Mouse (Mus musculus) embryonic facial prominence, embryonic 12.5 days (tissue): ENCODE results near the gene Slc45a2. TPM values are rescaled to one million over a fixed set of nuclear protein-coding genes. Genes with fewer than 3 reads are reported as not detected.

Experiments used
- ATAC-seq: fragments of 200-750 bp; cut with Nextera tagmentation; 2 replicates; pipeline ENCODE4 v1.8.0; 2017; ENCODE audit not compliant: insufficient number of reproducible peaks, insufficient read depth, low FRiP score, low TSS enrichment
- H3K27ac ChIP-seq: fragments of 300-500 bp; sonication (generic); 2 replicates; pipeline ENCODE4 v1.5.1; 2016; ENCODE audit warnings: mild to moderate bottlenecking
- H3K27me3 ChIP-seq: fragments of 300-500 bp; sonication (generic); 2 replicates; pipeline ENCODE4 v1.6.1; 2016; ENCODE audit warnings: mild to moderate bottlenecking, moderate library complexity
- H3K36me3 ChIP-seq: fragments of 300-500 bp; sonication (generic); 2 replicates; pipeline ENCODE4 v1.6.1; 2016; ENCODE audit warnings: mild to moderate bottlenecking
- H3K4me1 ChIP-seq: fragments of 300-500 bp; sonication (generic); 2 replicates; pipeline ENCODE4 v1.6.1; 2016
- H3K4me2 ChIP-seq: fragments of 300-500 bp; sonication (generic); replicated peaks from 2 replicates; pipeline ENCODE4 v1.6.1; 2016; ENCODE audit warnings: mild to moderate bottlenecking, moderate library complexity
- H3K4me3 ChIP-seq: fragments of 300-500 bp; sonication (generic); 2 replicates; pipeline ENCODE4 v1.5.1; 2016; ENCODE audit warnings: mild to moderate bottlenecking
- H3K9ac ChIP-seq: fragments of 300-500 bp; sonication (generic); 2 replicates; pipeline ENCODE4 v1.6.1; 2016; ENCODE audit warnings: mild to moderate bottlenecking, moderate library complexity
- H3K9me3 ChIP-seq: fragments of 300-500 bp; sonication (generic); 2 replicates; pipeline ENCODE4 v1.6.1; 2016; ENCODE audit warnings: mild to moderate bottlenecking, moderate library complexity
- WGBS: fragments of 180-500 bp; shearing (Covaris S2); methylation state at CpG from one replicate; pipeline ENCODE4 v1.1.7; 2016; 5-methylcytosine and 5-hydroxymethylcytosine counted together
- polyA plus RNA-seq: library from polyadenylated mRNA; unstranded; fragments of >200 nt; fragmentation: Nextera tagmentation; extraction: Ambion mirVana; gene quantifications from 2 replicates; pipeline ENCODE4 v1.2.1, GENCODE M21; 2016

The Slc45a2 gene
- 0.74 and 1.3 TPM in 2 replicates for polyA plus RNA-seq

- no peak within 1 kb of the TSS for H3K9ac ChIP-seq
- no peak within 1 kb of the TSS for H3K4me3 ChIP-seq
- H3K4me2 ChIP-seq, result no peak within 1 kb of the TSS
- WGBS, result 55% methylated on average over 7 of the region's 7 CpGs
- H3K9me3 ChIP-seq, result no peaks in the 10 kb centered on the region
- no peaks in the 10 kb centered on the region for H3K4me1 ChIP-seq
- no peaks in the 10 kb centered on the region for H3K27me3 ChIP-seq
- 0 out of 2 replicates have a peak, but pooled peaks cover 4% of the 10 kb centered on the region for H3K36me3 ChIP-seq
- H3K27ac ChIP-seq, result no peak within 1 kb of the TSS
- ATAC-seq, result no peak
Measured at GRCm38 (mm10) chr15:11000421-11000820, at the start of gene Slc45a2. TSS of gene Slc45a2 (plus strand) at chr15:11000721.

DNA sequence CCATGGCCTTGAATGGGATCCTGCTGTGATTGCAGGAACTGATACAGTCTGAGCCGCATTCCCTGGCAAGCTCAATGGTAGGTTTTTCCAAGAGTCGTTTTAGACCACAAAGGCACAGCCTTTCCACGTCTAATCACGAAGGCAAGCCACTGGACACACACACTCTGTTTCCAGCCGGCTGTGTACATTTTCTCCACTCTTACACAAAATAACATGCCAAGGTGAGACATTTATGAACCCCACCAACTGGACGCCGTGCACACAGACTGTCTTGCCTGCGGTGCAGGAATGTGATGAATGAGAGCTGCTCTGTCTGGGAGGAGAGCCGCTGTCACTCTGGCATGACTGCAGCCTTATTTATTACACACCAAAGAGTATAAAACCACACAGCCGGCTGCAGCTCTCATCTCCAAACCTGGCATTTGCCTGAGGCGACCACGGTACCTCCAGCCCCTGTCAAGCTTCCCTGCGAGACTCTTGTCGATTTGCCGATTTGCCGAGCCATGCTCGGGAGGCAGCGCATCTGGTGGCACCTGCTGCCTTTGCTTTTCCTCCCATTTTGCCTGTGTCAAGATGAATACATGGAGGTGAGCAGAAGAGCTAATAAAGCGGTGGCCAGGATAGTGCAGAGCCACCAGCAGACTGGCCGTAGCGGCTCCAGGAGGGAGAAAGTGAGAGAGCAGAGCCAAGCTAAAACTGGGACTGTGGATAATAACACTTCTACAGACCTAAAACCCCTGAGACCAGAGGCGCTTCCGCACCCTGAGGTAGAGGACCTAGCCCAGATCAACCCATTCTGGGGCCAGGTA, 48.4 kb upstream of the Slc45a2 start, which contains the start of gene C1qtnf3:
Gene C1qtnf3 (plus strand): TSS at position 382 of the 809 bp plus-strand sequence.
- no peak for ATAC-seq
- Histone ChIP-seq H3K36me3 (no peaks in the 10 kb centered on the region), H3K27me3 (no peaks in the 10 kb centered on the region), H3K4me2 (no peak within 1 kb of the TSS), H3K9ac (no peak within 1 kb of the TSS), H3K27ac (no peak within 1 kb of the TSS), H3K9me3 (no peaks in the 10 kb centered on the region), H3K4me3 (no peak within 1 kb of the TSS), H3K4me1 (no peaks in the 10 kb centered on the region)
- WGBS, result 75% methylated on average over 23 of the region's 23 CpGs

DNA sequence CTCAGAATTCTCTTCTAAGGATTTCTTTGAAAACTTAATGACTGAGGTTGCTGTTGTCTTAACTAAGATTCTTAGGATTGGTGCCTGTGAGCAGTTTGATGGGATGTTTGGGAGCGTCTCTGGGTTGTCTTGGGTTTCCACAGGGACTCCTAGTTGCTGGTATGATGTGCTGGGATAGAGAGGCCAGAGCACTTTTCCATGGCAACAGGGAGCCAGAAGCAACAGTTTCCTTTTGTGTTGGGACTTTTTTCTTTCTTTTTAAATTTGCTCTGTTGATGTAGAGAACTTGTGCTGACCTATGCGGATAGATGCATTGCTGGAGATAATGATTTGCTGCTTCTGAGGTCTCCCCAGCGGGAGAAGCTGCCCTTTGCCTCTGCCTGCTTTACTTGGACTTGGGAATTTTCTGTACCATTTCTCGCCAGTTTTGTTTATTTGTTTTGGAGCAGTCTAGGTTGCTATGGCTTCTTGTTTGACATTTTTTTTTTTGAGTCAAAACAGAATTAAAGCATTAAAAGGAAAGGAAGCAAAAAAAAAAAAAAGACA, 47.7 kb upstream of the Slc45a2 start:
- no peak for ATAC-seq
- no peak overlapping the region for H3K27ac ChIP-seq

DNA sequence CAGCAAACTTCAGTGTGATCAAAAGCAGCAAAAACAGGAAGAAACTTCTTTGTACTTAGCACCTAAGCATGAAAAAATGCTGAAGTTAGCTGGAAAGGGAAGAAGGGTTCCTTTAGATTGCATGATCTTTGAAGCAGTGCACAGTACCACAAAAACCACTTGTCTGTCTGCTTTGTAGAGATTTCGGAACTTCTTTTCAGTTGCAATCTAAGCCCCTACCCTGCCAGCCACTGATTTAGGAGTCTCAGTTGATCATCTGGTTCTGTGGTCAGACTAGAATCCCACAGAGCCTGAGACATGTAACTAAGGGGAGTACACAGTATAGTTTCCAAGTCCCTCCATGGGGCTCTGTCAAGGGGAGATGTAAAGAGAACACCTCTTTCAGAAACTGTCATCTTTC, 47.1 kb upstream of the Slc45a2 start:
- no peaks in the 10 kb centered on the region for H3K27me3 ChIP-seq
- no peak overlapping the region for H3K4me2 ChIP-seq
- H3K27ac ChIP-seq, result no peak overlapping the region
- ATAC-seq, result no peak
- H3K9ac ChIP-seq, result no peak overlapping the region
- H3K4me1 ChIP-seq, result no peaks in the 10 kb centered on the region
- no peaks in the 10 kb centered on the region for H3K36me3 ChIP-seq
- 61% methylated on average over 1 of the region's 1 CpGs for WGBS
- no peak overlapping the region for H3K4me3 ChIP-seq
- no peaks in the 10 kb centered on the region for H3K9me3 ChIP-seq

More for the DNA sequence above, 47.7 kb upstream of the Slc45a2 start:
- Histone ChIP-seq H3K9me3 (no peaks in the 10 kb centered on the region), H3K4me2 (no peak overlapping the region), H3K4me3 (no peak overlapping the region), H3K36me3 (no peaks in the 10 kb centered on the region), H3K4me1 (no peaks in the 10 kb centered on the region), H3K27me3 (no peaks in the 10 kb centered on the region), H3K9ac (no peak overlapping the region)
- 68% methylated on average over 4 of the region's 4 CpGs for WGBS

- Histone ChIP-seq H3K27me3 (no peaks in the 10 kb centered on the region), H3K4me3 (no peak overlapping the region), H3K36me3 (no peaks in the 10 kb centered on the region), H3K9ac (no peak overlapping the region), H3K4me1 (no peaks in the 10 kb centered on the region), H3K9me3 (no peaks in the 10 kb centered on the region), H3K4me2 (no peak overlapping the region), H3K27ac (no peak overlapping the region)
- no peak for ATAC-seq
- 76% methylated on average over 6 of the region's 6 CpGs for WGBS
Measured at GRCm38 (mm10) chr15:10954381-10955016, 46.0 kb upstream of the Slc45a2 start.

GRCm38 (mm10) chr15:10955156-10955555, 45.4 kb upstream of the Slc45a2 start:
- H3K4me2 ChIP-seq, result no peak overlapping the region
- no peaks in the 10 kb centered on the region for H3K9me3 ChIP-seq
- 64% methylated on average over 5 of the region's 5 CpGs for WGBS
- H3K9ac ChIP-seq, result no peak overlapping the region
- no peaks in the 10 kb centered on the region for H3K27me3 ChIP-seq
- H3K36me3 ChIP-seq, result no peaks in the 10 kb centered on the region
- H3K27ac ChIP-seq, result no peak overlapping the region
- ATAC-seq, result no peak
- H3K4me3 ChIP-seq, result no peak overlapping the region
- H3K4me1 ChIP-seq, result no peaks in the 10 kb centered on the region

DNA sequence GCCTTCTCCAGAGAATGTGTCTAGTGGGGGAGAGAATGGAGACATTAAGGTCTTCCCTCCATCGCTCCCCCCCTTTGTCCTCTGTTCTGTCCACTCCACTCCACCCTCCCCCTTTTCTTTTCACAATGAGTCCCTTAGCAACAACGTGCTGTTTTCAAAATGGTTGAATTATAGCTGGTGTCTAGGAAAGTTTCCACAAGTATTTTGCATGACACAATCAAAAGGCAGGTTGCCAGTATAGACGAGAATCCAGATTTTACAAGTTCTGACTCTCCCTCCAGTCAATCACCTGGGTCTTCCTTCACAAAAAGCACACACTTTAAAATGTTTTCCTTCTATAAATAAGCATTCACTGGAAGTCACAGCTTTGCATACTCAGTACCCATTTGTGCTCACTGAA, 43.8 kb upstream of the Slc45a2 start:
- no peak overlapping the region for H3K4me2 ChIP-seq
- H3K9me3 ChIP-seq, result no peaks in the 10 kb centered on the region
- H3K4me3 ChIP-seq, result no peak overlapping the region
- H3K4me1 ChIP-seq, result no peaks in the 10 kb centered on the region
- ATAC-seq, result no peak
- no peak overlapping the region for H3K27ac ChIP-seq
- H3K36me3 ChIP-seq, result no peaks in the 10 kb centered on the region
- H3K9ac ChIP-seq, result no peak overlapping the region
- H3K27me3 ChIP-seq, result no peaks in the 10 kb centered on the region
- WGBS, result 63% methylated on average over 3 of the region's 3 CpGs

DNA sequence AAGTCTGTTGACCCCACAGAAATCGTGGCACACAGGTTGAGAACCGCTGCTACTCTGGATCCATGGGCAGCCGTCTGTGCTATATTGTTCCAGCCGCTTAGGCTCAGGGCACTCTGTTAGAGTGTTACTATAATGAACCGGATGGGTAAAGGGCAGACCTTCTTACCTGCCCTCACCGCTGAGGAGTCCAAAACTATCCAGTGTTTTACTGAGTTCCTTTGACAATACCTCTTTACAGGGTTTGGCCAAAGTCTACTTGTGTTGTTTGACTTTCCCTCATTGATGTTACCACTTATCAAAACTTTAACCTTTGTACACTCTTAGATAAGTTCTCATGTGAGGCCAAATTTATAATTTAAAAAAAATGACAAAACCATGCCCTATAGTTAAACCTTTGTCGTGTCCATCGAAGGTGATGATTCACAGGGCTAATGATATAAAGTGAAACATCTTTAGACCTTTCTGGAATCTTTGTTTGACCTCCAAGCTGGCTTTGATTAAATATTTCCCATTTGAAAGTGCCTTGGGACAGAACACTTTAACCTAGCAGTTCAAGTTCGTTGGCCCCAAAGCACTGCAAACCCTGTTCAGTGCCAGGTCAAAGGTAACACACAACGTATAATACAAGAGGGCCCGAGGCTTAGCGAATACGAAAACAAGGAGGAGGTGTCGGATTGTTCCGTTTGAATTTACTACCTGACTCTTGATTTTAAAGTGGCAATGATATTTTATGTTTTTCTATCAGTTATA, 41.1 kb upstream of the Slc45a2 start:
- Histone ChIP-seq H3K27me3 (no peaks in the 10 kb centered on the region), H3K9ac (no peak overlapping the region), H3K4me1 (no peaks in the 10 kb centered on the region), H3K9me3 (no peaks in the 10 kb centered on the region), H3K27ac (no peak overlapping the region), H3K36me3 (no peaks in the 10 kb centered on the region), H3K4me3 (no peak overlapping the region), H3K4me2 (no peak overlapping the region)
- 78% methylated on average over 15 of the region's 15 CpGs for WGBS
- no peak for ATAC-seq

- Histone ChIP-seq H3K27me3 (no peaks in the 10 kb centered on the region), H3K36me3 (no peaks in the 10 kb centered on the region), H3K4me2 (no peak overlapping the region), H3K27ac (no peak overlapping the region), H3K9ac (no peak overlapping the region), H3K4me1 (no peaks in the 10 kb centered on the region), H3K9me3 (no peaks in the 10 kb centered on the region), H3K4me3 (no peak overlapping the region)
- 90% methylated on average over 5 of the region's 5 CpGs for WGBS
- no peak for ATAC-seq
Measured at GRCm38 (mm10) chr15:10960267-10960666, 40.3 kb upstream of the Slc45a2 start.

- no peaks in the 10 kb centered on the region for H3K4me1 ChIP-seq
- WGBS, result 85% methylated on average over 2 of the region's 2 CpGs
- H3K9me3 ChIP-seq, result no peaks in the 10 kb centered on the region
- no peaks in the 10 kb centered on the region for H3K27me3 ChIP-seq
- H3K27ac ChIP-seq, result no peak overlapping the region
- ATAC-seq, result no peak
- H3K9ac ChIP-seq, result no peak overlapping the region
- no peaks in the 10 kb centered on the region for H3K36me3 ChIP-seq
- H3K4me2 ChIP-seq, result no peak overlapping the region
- no peak overlapping the region for H3K4me3 ChIP-seq
Measured at GRCm38 (mm10) chr15:10962601-10963000, 37.9 kb upstream of the Slc45a2 start.

- no peak for ATAC-seq
- Histone ChIP-seq H3K4me2 (no peak overlapping the region), H3K9ac (no peak overlapping the region), H3K4me3 (no peak overlapping the region), H3K36me3 (no peaks in the 10 kb centered on the region), H3K27ac (no peak overlapping the region), H3K9me3 (no peaks in the 10 kb centered on the region), H3K27me3 (no peaks in the 10 kb centered on the region), H3K4me1 (no peaks in the 10 kb centered on the region)
- 63% methylated on average over 3 of the region's 3 CpGs for WGBS
Measured at GRCm38 (mm10) chr15:10969439-10969838, 31.1 kb upstream of the Slc45a2 start.
